Mouse (Mus musculus) frontal cortex, postnatal 10 days (tissue): Measurements from ENCODE around the gene Thnsl1.

Experiments
- DNase-seq, 2 experiments: peaks; one replicate each; pipeline ENCODE4 v3.0.0; 2022; ENCODE audit warnings: low spot score in 2 of 2, mixed read lengths in 1 of 2

Thnsl1 gene

DNA sequence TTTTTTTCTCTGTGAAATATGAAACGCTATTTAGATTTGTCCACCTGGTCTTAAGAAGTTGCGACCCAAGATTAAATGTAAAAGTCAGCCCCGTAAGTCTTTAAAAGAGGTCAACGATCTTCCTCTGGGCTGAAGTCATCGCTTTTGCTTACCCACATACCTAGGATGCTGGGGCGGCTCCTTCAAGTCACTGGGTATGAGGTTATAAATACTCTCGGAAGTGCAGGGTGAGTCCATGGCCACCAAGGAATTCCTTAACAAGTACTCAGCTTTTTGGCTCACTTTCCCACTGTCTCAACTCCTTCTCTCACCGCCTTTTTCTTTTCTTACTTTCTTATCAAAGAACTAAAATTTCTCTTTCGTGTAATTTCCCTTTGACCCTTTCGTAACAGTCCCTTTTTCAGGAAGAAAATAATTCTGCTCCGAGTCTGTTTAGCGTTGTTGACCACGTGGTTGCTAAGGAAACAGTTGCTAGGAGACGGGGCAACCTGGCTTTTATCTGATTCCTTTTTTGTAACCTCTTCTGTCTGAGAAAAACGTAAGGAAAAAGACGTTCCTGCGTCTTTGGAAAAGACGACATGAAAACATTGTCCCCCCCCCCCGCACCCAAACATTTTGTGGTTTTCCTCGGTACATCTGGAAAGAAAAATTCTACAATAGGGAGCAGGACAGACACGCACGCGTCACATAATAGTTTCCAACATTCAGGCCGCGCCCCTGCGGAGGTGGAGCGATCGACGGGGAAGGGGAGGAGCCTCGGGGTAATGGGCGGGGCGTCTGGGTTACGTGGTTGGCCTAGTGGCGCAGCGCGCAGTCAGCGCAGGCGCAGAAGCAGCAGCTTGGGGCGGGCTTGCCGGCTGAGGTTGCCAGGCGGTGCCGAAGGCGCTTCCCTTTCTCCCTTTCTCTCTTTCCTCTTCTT, at the start of gene Thnsl1, which contains the start of gene Enkur:
Thnsl1 (plus strand) TSS at position 813 of the 919 bp plus-strand sequence.
Enkur (minus strand) TSS at position 454 of the 919 bp plus-strand sequence.
- DNase-seq: peak; percentile 95 to 98

DNA sequence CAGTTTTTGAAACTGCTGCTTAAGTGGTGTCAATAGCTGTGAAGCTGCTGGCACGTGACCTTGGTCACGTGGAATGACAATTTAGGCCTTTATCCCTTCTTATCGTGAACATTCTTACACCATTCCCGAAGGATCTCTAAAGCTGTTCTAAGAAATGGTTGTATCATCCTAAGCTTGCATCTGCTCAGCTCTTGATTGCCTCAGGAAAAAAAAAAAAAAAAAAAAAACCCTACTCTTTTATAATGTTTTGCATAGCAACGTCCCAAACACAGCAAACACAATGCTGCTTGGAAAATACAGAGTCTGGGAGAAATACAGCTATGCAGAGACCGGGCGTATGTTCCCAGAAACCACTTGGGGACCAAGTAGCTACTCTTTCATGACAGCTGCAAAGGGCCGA, 41.2 kb upstream of the Thnsl1 start:
- DNase-seq: no peak

DNA sequence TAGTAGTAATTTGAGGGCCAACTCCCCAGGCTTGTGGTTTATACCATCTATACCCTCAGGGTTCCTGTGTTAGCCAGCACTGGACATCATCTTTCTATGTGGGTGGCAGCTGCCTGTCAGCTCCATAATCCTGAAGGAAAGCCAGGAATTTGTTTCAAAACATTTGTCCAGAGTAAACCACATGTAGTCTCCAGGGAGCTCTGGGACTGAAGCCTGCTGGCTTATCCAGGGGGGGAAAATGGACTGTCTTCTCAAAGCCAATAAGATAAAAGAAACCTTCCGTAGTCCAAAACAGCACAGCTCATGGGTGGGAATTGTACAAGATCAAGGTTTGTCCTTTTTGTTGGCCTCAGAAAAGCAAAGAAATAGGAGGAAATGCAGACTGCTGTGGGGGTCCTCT, 37.6 kb upstream of the Thnsl1 start:
- no peak for DNase-seq

DNA sequence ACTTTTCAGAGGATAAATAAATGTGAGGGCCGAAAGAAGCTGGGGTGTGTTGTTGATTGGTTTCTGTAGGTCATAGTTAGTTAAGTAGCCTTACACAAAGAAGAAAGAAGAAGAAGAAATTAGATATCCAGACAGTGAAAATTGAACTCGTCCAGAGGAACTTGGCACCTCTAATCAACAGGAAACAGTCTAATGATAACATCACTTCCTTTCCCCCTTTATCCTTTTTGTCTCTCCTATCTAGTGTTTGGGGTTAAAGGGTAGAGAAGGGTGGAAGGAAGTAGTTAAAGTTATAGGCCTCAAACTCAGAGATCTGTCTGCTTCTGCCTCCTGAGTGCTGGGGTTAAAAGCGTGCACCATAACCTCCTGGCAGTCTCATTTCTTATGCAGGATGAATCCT, 32.7 kb upstream of the Thnsl1 start:
- no peak for DNase-seq

DNA sequence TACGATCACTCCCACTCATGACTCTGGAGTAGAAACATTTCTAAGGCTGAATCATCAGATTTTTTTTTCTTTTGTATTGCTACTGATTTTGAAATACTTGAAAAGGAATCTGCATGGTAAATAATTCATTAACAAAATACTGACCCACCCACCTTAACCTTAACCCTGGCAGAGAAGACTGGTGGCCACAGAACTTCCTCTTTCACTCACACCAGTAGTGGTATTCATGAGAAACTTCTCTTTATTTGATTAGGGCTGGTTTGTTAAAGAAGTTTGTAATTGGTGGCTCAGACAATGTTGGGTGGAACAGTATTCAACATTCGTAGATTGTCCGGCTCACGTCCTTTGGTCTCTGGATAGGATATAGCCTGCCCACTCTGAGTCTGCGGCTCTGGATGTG, 26.4 kb upstream of the Thnsl1 start:
- DNase-seq: no peak

DNA sequence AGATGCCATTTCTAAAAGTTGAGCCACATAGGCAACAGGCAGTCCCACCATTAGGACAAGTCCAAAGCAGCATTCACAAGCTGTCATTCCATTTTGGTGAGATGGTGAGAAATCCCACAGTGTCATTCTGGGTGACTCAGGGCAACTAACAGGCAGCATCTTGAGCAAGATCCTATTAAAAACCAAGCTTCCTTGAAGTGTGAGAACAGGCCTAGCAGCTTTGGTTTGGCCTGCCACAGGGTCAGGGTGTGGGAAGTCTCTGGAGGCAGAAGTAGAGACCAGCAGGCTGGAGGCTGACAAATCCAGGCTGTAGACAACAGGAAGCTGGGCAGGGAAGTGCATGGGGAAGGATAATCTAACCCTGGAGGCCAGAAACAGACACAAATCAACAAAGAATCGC, 22.7 kb upstream of the Thnsl1 start:
- DNase-seq: no peak

DNA sequence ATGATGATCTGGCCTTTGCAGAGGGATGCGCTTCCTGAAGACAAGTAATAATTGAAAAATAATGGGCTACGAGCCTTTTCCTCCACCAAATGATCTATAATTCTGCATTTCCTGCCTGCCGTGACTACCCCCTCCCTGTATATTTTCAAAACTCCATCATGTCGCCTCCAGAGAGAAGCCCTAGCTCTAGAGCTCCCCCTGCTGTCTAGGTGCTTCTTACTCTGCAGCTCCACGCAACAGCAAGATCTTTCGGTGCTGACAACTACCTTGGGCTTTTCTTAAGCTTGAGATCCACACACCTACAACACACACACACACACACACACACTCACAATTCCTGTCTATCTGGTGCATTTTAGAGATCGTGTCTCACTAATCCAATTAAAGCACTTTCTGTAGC, 17.9 kb upstream of the Thnsl1 start:
- DNase-seq: peak in 1 of 2 experiments; percentile 31

DNA sequence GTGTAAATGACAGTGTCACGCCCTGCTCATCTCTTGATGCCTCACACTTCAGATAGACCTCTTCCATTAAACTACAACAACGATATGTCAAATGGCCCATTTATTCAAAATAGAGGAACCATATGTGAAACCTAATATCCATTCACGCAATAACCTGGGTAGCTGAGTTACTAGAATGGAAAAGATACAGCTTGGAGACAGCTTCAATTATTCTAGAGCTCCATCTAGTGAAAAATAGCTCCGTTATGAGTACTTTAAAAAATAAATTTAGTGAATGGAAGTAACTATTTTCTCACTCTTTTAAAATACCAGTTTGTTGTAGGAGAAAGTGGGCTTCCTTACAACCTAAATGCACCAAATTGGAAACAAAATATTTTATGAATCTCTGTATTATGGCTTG, 16.9 kb upstream of the Thnsl1 start:
- DNase-seq: no peak

DNA sequence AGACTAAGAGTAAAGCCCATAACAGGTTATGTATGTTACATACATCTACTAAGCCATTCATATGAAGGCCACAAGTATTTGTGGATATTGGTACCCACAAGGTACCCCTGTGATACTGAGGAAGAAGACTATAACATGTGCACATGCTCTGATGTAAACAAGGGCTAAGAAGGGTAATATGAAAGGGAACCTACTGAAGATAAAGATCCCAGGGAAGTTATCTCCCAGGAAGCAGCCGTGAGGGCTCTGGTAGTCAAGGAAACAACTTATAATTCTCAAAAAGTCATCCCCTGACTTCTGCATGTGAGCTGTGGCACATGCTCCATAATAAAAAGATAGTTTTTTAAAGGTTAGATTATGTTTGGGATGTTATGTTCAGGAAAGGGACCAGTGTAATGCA, 14.3 kb upstream of the Thnsl1 start:
- no peak for DNase-seq

DNA sequence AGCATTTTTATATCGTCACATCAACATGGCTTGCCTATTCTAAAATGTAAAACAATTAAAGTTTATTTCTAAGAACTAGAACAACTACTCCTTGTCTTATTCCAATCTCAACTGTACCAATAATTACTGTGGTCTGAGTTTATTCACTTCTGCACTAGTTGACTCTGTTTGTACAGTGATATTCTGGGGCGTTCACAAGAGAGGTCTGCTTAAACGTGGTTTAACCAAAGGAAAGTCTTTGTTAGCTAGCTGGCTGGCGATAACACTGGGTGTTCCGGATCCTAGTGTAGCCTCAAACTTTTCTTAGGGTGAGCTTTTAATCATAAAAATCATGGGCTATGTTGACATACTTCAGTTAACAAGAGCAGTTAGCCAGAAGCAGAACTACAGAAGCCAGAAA, 10.3 kb upstream of the Thnsl1 start:
- no peak for DNase-seq

DNA sequence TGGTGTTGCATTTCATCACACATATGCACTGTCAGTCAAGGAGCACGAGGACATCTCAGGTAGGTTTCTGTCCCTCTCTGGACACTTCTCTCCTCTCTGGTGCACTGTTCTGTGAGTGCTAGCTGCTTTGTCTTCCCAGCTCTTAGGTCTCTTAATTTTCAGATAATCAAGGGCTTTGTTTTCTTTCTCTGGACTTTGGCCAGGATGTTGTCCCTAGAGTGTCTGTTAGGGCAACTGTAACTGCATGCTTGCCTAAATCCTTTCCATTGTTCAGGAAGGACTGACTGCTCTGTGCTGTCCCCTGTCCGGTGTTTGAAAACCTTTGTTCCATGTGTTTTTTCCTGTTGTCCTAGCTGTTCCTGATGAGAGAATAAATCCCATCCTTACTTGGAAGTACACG, 6.5 kb upstream of the Thnsl1 start:
- DNase-seq: no peak

DNA sequence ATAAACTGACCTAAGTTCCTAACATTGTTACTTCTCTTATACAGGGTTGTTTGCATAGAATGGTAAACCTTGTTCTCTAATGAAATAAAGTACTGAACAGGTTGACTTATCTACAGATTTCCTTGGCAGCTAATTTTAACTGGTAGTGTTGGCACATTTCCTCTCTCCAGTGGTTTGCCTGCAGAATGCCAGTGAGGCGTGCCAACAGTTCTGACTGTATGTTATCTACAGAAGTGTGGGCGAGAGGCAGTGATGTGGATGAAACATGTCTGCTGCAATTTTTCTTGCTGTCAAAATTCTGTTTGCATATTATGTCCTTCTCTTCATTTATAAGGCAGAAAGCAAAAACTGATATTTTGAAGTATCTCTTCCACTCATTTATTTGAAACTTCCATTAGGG, 2.8 kb upstream of the Thnsl1 start:
- no peak for DNase-seq

DNA sequence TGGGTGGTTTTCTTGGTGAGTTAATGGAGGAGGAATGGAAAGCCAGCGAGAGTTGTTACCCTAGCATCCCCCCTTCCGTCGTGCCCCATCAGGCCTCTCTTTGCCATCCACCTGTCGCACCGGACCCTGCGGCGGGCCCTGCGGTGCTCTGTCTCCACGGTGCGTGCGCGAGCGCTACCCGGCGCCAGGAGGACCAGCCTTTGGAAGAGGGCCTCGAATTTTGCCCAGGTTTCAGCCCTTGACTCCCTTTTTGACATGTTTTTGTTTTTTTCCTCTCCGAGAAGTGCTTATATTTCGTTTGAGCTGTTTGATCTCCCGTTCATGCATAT, 271 bp downstream of the Thnsl1 start:
- no peak for DNase-seq

DNA sequence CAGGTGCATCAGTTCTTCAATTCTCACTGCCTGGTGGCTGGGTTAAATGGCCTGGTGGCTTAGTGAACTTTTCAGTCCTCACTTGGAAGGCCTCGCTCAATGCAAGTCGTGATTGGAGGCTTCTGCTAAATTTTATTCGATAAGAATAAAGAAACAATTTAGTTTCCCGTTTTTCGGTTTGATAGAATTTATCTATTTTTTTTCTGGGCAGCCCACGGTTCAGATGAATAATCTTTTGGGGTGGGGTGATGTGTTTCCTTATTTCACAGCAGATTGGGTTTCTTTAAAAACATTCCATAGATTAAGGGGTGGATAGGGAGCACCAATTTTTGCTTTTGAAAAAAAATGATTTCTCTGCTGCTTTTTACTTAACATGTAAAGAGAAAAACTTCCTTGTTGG, 754 bp downstream of the Thnsl1 start:
- no peak for DNase-seq

DNA sequence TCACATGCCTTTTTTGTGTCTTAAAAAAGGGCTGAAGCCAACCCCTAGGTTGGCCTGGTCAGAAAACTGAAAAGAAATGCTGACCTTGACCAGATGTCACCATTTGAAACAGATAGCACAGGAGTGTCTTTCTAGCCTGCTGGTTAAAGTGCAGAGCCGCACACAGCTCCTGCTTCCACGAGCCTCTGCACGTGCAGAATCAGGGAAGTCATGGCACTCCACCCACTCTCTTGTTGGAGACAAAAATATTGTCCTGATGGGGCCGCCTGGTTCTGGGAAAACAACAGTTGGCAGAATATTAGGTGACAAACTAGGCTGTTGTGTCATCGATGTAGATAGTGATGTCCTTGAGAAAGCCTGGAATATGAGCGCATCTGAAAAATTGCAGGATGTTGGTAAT, 5.8 kb downstream of the Thnsl1 start:
- DNase-seq: no peak

DNA sequence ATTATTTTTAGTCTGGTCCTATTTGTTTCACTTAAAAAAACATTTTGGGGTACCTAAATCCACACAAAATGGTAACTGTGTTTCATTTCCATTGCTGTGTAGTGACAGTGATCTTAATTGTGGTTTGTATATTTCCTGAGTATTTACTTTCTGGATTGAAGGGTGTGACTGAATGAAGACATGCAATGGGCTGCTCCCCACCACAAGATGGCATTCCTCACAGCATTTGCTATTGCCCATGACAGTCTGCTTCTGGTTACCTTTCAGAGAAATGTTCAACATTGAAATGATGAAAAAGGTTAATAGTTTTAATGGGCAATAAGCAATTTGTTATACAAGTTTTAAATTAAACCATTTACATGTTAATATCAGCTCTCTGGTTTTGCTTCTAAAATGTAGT, 8.8 kb downstream of the Thnsl1 start:
- no peak for DNase-seq

DNA sequence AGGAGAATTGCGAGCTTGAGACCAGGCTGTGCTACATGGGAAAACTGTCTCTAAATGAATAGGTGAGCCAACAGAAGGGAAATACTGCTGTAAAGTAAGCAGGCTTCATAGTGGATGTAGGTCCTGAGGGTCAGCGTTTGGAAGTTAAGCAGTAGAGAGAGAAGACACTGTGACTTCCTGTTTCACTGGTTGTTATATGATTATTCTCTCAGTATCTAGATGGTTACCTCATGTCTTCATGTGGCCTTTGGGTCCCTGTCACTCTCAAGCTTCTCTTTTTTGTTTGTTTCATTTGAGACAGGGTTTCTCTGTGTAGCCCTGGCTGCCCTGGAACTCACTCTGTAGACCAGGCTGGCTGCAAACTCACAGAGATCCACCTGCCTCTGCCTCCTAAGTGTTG, 9.8 kb downstream of the Thnsl1 start:
- no peak for DNase-seq

DNA sequence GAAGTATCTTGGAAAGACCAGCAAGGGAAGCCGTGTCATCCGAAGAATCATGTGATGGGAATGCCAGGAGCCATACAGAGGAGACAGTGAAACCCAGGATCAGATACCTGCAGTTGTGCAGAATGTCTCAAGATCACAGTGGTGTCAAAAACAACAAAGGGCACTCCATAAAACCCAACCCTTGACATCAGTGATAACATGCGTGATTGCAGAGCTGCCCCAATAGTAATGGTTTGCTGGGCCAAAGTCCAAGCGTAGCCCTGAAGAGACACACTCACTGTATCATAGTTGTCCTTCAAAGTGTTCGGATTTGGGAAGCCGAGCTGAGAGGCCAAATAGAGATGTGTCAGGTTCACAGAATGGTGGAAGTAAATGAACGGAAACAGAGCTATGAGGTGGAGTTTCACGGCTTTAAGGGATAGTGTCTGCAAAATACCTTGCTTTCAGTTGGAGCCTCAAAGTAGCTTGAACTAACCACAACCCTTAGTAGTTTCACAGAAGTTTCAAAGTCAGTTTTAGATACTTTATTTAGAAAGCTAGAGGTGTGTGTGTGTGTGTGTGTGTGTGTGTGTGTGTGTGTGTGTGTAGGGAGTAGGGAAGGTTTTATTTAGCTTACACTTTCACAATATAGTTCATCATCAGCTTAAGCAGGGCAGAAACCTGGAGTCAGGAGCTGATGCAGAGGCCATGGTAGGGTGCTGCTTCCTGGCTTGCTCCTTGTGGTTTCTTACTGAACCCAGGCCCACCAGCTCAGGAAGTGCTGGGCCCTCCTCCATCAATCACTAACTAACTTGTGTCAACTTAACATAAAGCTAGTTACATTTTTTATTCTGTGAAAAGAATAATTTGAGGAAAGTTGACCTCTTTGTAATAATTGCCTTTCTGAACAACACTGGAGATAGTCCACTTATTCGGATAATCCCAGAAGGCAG, 17.2 kb downstream of the Thnsl1 start:
- no peak for DNase-seq

DNA sequence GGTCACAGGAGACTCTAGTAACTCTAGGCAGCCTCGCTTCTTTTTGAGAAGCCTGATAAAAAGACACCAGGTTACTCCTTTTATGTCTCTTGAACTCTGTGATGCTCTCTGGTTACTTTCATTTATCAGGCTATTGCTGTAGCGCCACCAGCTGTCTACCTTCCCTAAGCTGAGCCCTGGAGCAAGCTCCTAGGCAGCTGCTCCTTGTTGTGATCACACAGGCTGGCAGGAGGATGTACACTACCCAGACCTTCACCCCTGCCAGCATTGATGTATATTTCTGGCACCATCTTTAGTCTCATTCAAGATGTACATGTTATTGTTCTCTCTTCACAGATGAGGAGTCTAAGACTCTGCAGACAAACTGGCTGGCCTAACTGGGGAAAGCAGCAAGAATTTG, 24.8 kb downstream of the Thnsl1 start:
- no peak for DNase-seq

DNA sequence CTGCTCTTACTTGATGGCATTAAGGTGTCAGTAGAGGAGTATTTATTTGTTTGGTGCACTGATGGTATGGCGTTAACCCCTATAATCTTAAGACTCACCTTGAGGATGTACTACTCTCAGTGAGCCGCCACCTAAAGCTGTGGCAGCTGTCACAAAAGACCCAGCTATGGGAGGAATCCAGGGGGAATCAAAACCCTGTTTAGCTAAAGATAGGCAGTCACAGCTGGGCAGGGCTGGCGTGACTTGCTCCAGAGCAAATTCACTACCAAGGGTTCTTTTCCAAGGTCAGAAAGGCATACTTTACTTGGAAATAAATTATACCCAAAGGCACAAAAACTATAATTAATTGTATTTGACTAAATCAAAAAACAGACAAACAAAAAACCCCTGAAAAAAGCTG, 25.6 kb downstream of the Thnsl1 start:
- DNase-seq: no peak

DNA sequence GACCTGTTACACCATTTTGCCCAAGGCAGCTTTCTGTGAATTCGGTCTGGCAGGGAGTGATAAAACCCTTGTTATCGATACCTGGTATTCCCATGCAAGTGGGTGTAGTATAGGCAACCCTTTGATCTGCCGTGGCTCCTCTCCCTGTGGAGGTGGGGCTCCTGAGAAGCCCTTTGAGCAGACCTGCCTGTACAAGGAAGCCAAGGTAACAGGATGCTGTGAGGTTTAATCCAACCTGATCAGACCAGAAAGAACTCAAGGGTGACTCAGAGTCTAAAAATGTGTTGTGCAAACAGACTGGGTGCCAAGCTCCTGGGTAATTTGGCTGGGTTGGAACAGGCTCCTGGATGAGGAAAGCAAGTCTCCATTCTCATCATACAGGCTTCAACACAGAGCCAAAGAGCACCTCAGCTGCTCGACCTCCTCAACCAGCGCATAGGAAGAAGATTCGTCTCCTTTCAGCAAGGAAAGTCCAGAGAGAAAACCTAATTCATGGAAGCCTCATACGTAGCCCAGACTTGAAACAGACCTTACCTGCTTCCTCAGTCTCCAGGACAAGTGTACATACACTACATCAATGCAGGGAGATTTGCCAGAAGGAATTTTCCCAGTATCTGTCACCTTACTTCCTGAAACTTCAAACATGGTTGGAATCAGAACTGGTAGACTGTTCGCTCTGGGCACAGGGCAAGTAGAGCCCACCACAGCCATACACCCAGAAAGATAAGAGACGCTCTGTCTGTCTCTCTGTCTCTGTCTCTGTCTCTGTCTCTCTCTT, 29.5 kb downstream of the Thnsl1 start:
- no peak for DNase-seq

DNA sequence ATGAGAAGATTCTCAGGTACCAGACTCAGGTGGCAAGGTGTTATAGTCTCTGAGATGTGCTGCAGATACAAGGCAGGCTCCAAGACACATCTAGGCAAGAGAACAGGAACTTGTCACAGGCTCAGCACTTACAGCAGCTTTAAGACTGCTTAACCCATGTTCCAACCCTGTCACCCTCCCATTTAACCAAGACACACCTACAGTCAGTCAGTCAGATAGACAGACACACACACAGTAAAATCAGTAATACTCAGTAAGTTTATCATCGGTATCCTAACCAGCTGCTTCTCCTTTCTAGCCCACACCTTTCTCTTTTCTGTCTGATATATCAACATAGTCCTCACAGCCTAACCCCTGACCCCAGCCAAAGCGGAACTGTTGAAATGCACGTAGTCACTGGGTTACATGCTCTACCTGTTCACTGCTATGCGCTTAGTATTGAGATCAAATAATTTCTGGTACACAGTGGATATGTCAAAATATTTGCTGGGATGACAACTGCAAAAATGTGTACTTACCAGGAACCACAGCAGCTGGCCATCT, 30.4 kb downstream of the Thnsl1 start:
- DNase-seq: no peak
